Mouse (Mus musculus) hindbrain, embryonic 16.5 days (tissue): ENCODE results near the gene Smndc1. TPM values are rescaled to one million over a fixed set of nuclear protein-coding genes. Genes with fewer than 3 reads are reported as not detected.
A peak's percentile ranks its signal among the peaks of the same experiment; 100 is the strongest.

Experiments
- ATAC-seq: fragments of 200-750 bp; cut with Nextera tagmentation; 2 replicates; pipeline ENCODE4 v1.8.0; 2017; ENCODE audit warnings: moderate TSS enrichment, moderate library complexity
- H3K27ac ChIP-seq: fragments of 300-500 bp; sonication (generic); 2 replicates; pipeline ENCODE4 v1.5.1; 2014; ENCODE audit warnings: low read depth, mild to moderate bottlenecking, control low read depth, low read length, moderate library complexity
- H3K27me3 ChIP-seq: fragments of 300-500 bp; sonication (generic); replicated peaks from 2 replicates; pipeline ENCODE4 v1.6.1; 2014; ENCODE audit warnings: low read length; ENCODE audit not compliant: control insufficient read depth, insufficient read depth
- H3K36me3 ChIP-seq: fragments of 300-500 bp; sonication (generic); 2 replicates; pipeline ENCODE4 v1.6.1; 2014; ENCODE audit warnings: mild to moderate bottlenecking, low read length, moderate library complexity, mixed read lengths; ENCODE audit not compliant: control insufficient read depth, insufficient read depth
- H3K4me1 ChIP-seq: fragments of 300-500 bp; sonication (generic); 2 replicates; pipeline ENCODE4 v1.6.1; 2014; ENCODE audit warnings: low read depth, low read length; ENCODE audit not compliant: control insufficient read depth, insufficient read depth
- H3K4me2 ChIP-seq: fragments of 300-500 bp; sonication (generic); 2 replicates; pipeline ENCODE4 v1.6.1; 2014; ENCODE audit warnings: mild to moderate bottlenecking, low read length, control low read depth, moderate library complexity
- H3K4me3 ChIP-seq: fragments of 300-500 bp; sonication (generic); 2 replicates; pipeline ENCODE4 v1.5.1; 2014; ENCODE audit warnings: mild to moderate bottlenecking, low read length, control low read depth, moderate library complexity
- H3K9ac ChIP-seq: fragments of 300-500 bp; sonication (generic); 2 replicates; pipeline ENCODE4 v1.6.1; 2014; ENCODE audit warnings: low read depth, mild to moderate bottlenecking, control low read depth, low read length, moderate library complexity
- H3K9me3 ChIP-seq: fragments of 300-500 bp; sonication (generic); 2 replicates; pipeline ENCODE4 v1.6.1; 2014; ENCODE audit warnings: mild to moderate bottlenecking, low read length, moderate library complexity; ENCODE audit not compliant: control insufficient read depth
- WGBS: fragments of 180-500 bp; shearing (Covaris S2); extraction: QIAGEN DNeasy Blood & Tissue Kit; methylation state at CpG from one replicate; pipeline ENCODE4 v1.1.7; 2014; 5-methylcytosine and 5-hydroxymethylcytosine counted together
- polyA plus RNA-seq: library from polyadenylated mRNA; unstranded; fragments of >200 nt; fragmentation: Nextera tagmentation; extraction: Ambion mirVana; gene quantifications from 2 replicates; pipeline ENCODE4 v1.2.1, GENCODE M21; 2015

Smndc1 gene
- polyA plus RNA-seq, 1 experiment from 2014 or later: 26.9 TPM

- Histone ChIP-seq H3K4me2 (no peak overlapping the region), H3K9ac (no peak overlapping the region), H3K27me3 (no peaks in the 10 kb centered on the region), H3K36me3 (peaks cover 10% of the 10 kb centered on the region), H3K4me3 (no peak overlapping the region), H3K4me1 (no peaks in the 10 kb centered on the region), H3K27ac (no peak overlapping the region), H3K9me3 (no peaks in the 10 kb centered on the region)
- 89% methylated on average over 6 of the region's 6 CpGs for WGBS
- no peak for ATAC-seq
Measured at GRCm38 (mm10) chr19:53375299-53375698, 15.1 kb downstream of the Smndc1 start.

- Histone ChIP-seq H3K27me3 (no peaks in the 10 kb centered on the region), H3K27ac (no peak overlapping the region), H3K9me3 (no peaks in the 10 kb centered on the region), H3K9ac (no peak overlapping the region), H3K4me3 (no peak overlapping the region), H3K36me3 (peaks cover 6% of the 10 kb centered on the region), H3K4me1 (no peaks in the 10 kb centered on the region; the same call in 1 of the 2 replicates), H3K4me2 (no peak overlapping the region)
- no peak for ATAC-seq
- WGBS: 92% methylated on average over 2 of the region's 2 CpGs
Measured at GRCm38 (mm10) chr19:53373570-53373969, 16.8 kb downstream of the Smndc1 start.

- no peak within 1 kb of the TSS for H3K4me2 ChIP-seq
- ATAC-seq: no peak
- no peaks in the 10 kb centered on the region for H3K27me3 ChIP-seq
- H3K36me3 ChIP-seq: peaks cover 3% of the 10 kb centered on the region; the same call in 1 of the 2 replicates
- WGBS: 91% methylated on average over 13 of the region's 13 CpGs
- no peak within 1 kb of the TSS for H3K4me3 ChIP-seq
- H3K9me3 ChIP-seq: no peaks in the 10 kb centered on the region
- H3K9ac ChIP-seq: no peak within 1 kb of the TSS
- no peaks in the 10 kb centered on the region; the same call in 1 of the 2 replicates for H3K4me1 ChIP-seq
- no peak within 1 kb of the TSS for H3K27ac ChIP-seq
Measured at GRCm38 (mm10) chr19:53371666-53372065, 18.7 kb downstream of the Smndc1 start, which contains the start of gene Gm10197. Gene Gm10197, minus strand, starts transcription at chr19:53371766.

GRCm38 (mm10) chr19:53370233-53370632 is 20.1 kb downstream of the Smndc1 start:
- 83% methylated on average over 15 of the region's 15 CpGs for WGBS
- peaks cover 3% of the 10 kb centered on the region; the same call in 1 of the 2 replicates for H3K36me3 ChIP-seq
- H3K4me1 ChIP-seq: peaks cover 5% of the 10 kb centered on the region; the same call in 1 of the 2 replicates
- H3K27me3 ChIP-seq: no peaks in the 10 kb centered on the region
- no peaks in the 10 kb centered on the region for H3K9me3 ChIP-seq
- ATAC-seq: 0 out of 2 replicates have a peak, but pooled peaks have one; percentile 44
- H3K9ac ChIP-seq: no peak overlapping the region
- H3K27ac ChIP-seq: no peak overlapping the region
- H3K4me2 ChIP-seq: no peak overlapping the region
- no peak overlapping the region for H3K4me3 ChIP-seq

GRCm38 (mm10) chr19:53369469-53370043 is 20.8 kb downstream of the Smndc1 start:
- no peak overlapping the region for H3K4me2 ChIP-seq
- H3K27me3 ChIP-seq: no peaks in the 10 kb centered on the region
- H3K4me3 ChIP-seq: no peak overlapping the region
- H3K36me3 ChIP-seq: no peaks in the 10 kb centered on the region
- H3K4me1 ChIP-seq: peaks cover 10% of the 10 kb centered on the region
- H3K9me3 ChIP-seq: no peaks in the 10 kb centered on the region
- peak; percentile 61; the same call in 1 of the 2 replicates for ATAC-seq
- 30% methylated on average over 14 of the region's 14 CpGs for WGBS
- H3K27ac ChIP-seq: no peak overlapping the region
- H3K9ac ChIP-seq: 0 out of 2 replicates have a peak overlapping the region, but pooled peaks have one; percentile 3

- Histone ChIP-seq H3K4me1 (peaks cover 12% of the 10 kb centered on the region), H3K4me3 (no peak overlapping the region), H3K4me2 (no peak overlapping the region), H3K9ac (no peak overlapping the region), H3K27me3 (no peaks in the 10 kb centered on the region), H3K36me3 (no peaks in the 10 kb centered on the region), H3K9me3 (no peaks in the 10 kb centered on the region), H3K27ac (no peak overlapping the region)
- no peak for ATAC-seq
- 65% methylated on average over 7 of the region's 7 CpGs for whole genome bisulfite sequencing
Measured at GRCm38 (mm10) chr19:53366881-53367280, 23.5 kb downstream of the Smndc1 start.

- H3K27ac ChIP-seq: peak overlapping the region; percentile 64; the same call in 1 of the 2 replicates
- H3K4me2 ChIP-seq: no peak overlapping the region
- no peak overlapping the region for H3K4me3 ChIP-seq
- ATAC-seq: no peak
- no peaks in the 10 kb centered on the region for H3K9me3 ChIP-seq
- no peaks in the 10 kb centered on the region for H3K27me3 ChIP-seq
- peaks cover 12% of the 10 kb centered on the region for H3K4me1 ChIP-seq
- WGBS: 72% methylated on average over 11 of the region's 11 CpGs
- H3K36me3 ChIP-seq: no peaks in the 10 kb centered on the region
- H3K9ac ChIP-seq: no peak overlapping the region
Measured at GRCm38 (mm10) chr19:53366057-53366775, 24.2 kb downstream of the Smndc1 start.

- Histone ChIP-seq H3K36me3 (no peaks in the 10 kb centered on the region), H3K27me3 (no peaks in the 10 kb centered on the region), H3K4me1 (peaks cover 20% of the 10 kb centered on the region), H3K27ac (no peak overlapping the region), H3K9me3 (no peaks in the 10 kb centered on the region), H3K4me3 (no peak overlapping the region), H3K4me2 (peak overlapping the region; percentile 14), H3K9ac (no peak overlapping the region)
- ATAC-seq: peak; percentile 43; the same call in 1 of the 2 replicates
- WGBS: 22% methylated on average over 9 of the region's 9 CpGs
Measured at GRCm38 (mm10) chr19:53364963-53365362, 25.4 kb downstream of the Smndc1 start.

GRCm38 (mm10) chr19:53364551-53364950 is 25.8 kb downstream of the Smndc1 start:
- no peaks in the 10 kb centered on the region for H3K36me3 ChIP-seq
- no peaks in the 10 kb centered on the region for H3K9me3 ChIP-seq
- H3K4me2 ChIP-seq: no peak overlapping the region
- no peaks in the 10 kb centered on the region for H3K27me3 ChIP-seq
- no peak for ATAC-seq
- H3K9ac ChIP-seq: no peak overlapping the region
- H3K27ac ChIP-seq: no peak overlapping the region
- WGBS: 45% methylated on average over 2 of the region's 2 CpGs
- peaks cover 23% of the 10 kb centered on the region for H3K4me1 ChIP-seq
- H3K4me3 ChIP-seq: no peak overlapping the region
